Mouse (Mus musculus): ENCODE results near the gene Vmn1r16. TPM values are rescaled to one million over a fixed set of nuclear protein-coding genes. Genes with fewer than 3 reads are reported as not detected.

Vmn1r16 gene
- polyA plus RNA-seq, 1 experiment from 2014 or later = not detected

DNA sequence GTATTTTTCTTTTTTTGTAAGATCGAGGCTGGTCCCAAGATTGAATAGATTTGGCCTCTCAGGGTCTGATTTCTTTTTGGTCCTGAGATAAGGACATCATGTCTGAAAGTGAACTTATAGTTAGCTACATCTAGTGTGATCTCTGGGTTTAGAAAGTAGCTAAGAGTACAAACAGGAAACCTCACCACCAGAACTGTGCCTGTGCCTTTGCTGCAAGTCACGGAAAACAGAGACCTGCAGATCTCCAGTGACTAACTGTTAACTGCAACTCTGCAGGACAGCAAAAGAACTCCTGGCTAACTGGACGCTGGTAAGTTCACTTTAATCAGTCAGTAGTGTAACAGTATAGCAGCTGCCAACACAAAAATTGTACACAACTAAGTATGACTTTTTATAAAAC is 57.4 kb downstream of the Vmn1r16 start:
- H3K36me3 ChIP-seq (ENCODE audit: insufficient read depth) = no peaks in the 10 kb centered on the region
- H3K27ac ChIP-seq (ENCODE audit: low read depth) = no peak overlapping the region
- H3K9me3 ChIP-seq (ENCODE audit: low read depth, low read length) = no peaks in the 10 kb centered on the region
- no peak overlapping the region for H3K4me3 ChIP-seq (ENCODE audit: low read depth, low read length)
- DNase-seq (no peak), ATAC-seq (ENCODE audit: insufficient read depth) (no peak)
- H3K27me3 ChIP-seq (ENCODE audit: insufficient read depth, low read length) = no peaks in the 10 kb centered on the region
- WGBS = 64% methylated on average over 3 of the region's 3 CpGs
- TF ChIP-seq CTCF (IDR thresholded peaks at IDR 0.05; ENCODE audit: low read depth) = no peak
- no peaks in the 10 kb centered on the region for H3K4me1 ChIP-seq (ENCODE audit: insufficient read depth)
- no peak overlapping the region for H3K9ac ChIP-seq
- H3K4me2 ChIP-seq = no peak overlapping the region

Other genes starting within 250 kb of the Vmn1r16 start
- gene Vmn1r10, start 220.0 kb downstream of the Vmn1r16 start, polyA plus RNA-seq (2014; fragmentation: Nextera tagmentation; extraction: Ambion mirVana) = not detected in 2 replicates
- gene Vmn1r11, start 196.0 kb downstream of the Vmn1r16 start, polyA plus RNA-seq (2014; fragmentation: Nextera tagmentation; extraction: Ambion mirVana) = not detected in 2 replicates
- not detected in 2 replicates for gene Vmn1r12, start 172.6 kb downstream of the Vmn1r16 start, polyA plus RNA-seq (2014; fragmentation: Nextera tagmentation; extraction: Ambion mirVana)
- not detected in 2 replicates for gene Vmn1r13, start 126.2 kb downstream of the Vmn1r16 start, polyA plus RNA-seq (2014; fragmentation: Nextera tagmentation; extraction: Ambion mirVana)
- not detected in 2 replicates for gene Vmn1r14, start 97.8 kb downstream of the Vmn1r16 start, polyA plus RNA-seq (2014; fragmentation: Nextera tagmentation; extraction: Ambion mirVana)
- gene Vmn1r15, start 71.5 kb downstream of the Vmn1r16 start, polyA plus RNA-seq (2014; fragmentation: Nextera tagmentation; extraction: Ambion mirVana) = not detected in 2 replicates
- gene Vmn1r17, start 34.2 kb upstream of the Vmn1r16 start, polyA plus RNA-seq (2014; fragmentation: Nextera tagmentation; extraction: Ambion mirVana) = not detected in 2 replicates
- not detected in 2 replicates for gene Vmn1r18, start 66.3 kb upstream of the Vmn1r16 start, polyA plus RNA-seq (2014; fragmentation: Nextera tagmentation; extraction: Ambion mirVana)
- gene Vmn1r19, start 74.3 kb upstream of the Vmn1r16 start, polyA plus RNA-seq (2014; fragmentation: Nextera tagmentation; extraction: Ambion mirVana) = not detected in 2 replicates
- gene Vmn1r20, start 99.4 kb upstream of the Vmn1r16 start, polyA plus RNA-seq (2014; fragmentation: Nextera tagmentation; extraction: Ambion mirVana) = not detected in 2 replicates
- gene Ppm1k, start 206.0 kb upstream of the Vmn1r16 start, polyA plus RNA-seq (2014; fragmentation: Nextera tagmentation; extraction: Ambion mirVana) = 4.7 and 6.0 TPM in 2 replicates

Measured in lung, embryonic 14.5 days (tissue).